Mouse (Mus musculus) embryonic fibroblast, embryonic 13.5 days (primary cell): ENCODE measurements around the gene Slc25a21.

ENCODE experiments used
- CTCF ChIP-seq: IDR thresholded peaks from 2 replicates; pipeline ENCODE4 v1.5.1; 2011; ENCODE audit warnings: mild to moderate bottlenecking, control low read depth, low read length, moderate library complexity, borderline replicate concordance; ENCODE audit not compliant: insufficient read depth
- POLR2A ChIP-seq: IDR thresholded peaks from 2 replicates; pipeline ENCODE4 v1.6.1; 2011; ENCODE audit warnings: low read depth, mild to moderate bottlenecking, control low read depth, low read length, moderate library complexity

- no peak for TF ChIP-seq CTCF
- no peak for TF ChIP-seq POLR2A
These were observed 497.1 kb downstream of the Slc25a21 start for GRCm38 (mm10) chr12:56699915-56700900.
